10 mouse cellular contexts compared by ENCODE assay signal in the genomic region with DNA sequence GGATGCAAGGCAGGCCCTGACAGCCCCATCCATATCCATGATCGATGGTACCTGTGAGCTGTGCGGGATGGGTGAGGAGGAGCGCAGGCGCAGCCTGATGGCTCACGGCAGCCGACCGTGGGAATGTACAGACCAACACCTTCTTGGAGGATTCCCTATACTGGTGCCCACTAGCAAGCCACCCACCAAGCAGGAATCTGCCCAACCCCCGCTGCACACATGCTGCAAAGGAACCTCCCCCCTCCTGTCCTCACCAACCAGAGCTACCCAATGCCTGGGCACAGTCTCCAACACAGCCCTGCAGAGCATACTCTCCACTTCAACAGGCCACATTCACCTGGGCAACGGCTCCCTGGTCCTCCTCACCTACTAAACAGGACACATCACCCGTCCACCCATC.
"Had no signal": no experiment of that assay in that cellular context is flagged by ENCODE, and none has a peak within 500 bp of the region (broad histone marks: within the 10 kb centered on the region; RNA-seq: fewer than 3 reads in every experiment).

No protein-coding gene starts in this region.

- H3K36me3 ChIP-seq: stomach, embryonic 15.5 days had no signal

- DNase-seq: kidney, adult 9 months; kidney, postnatal 10 days; right cerebral cortex, postnatal 14 days had no signal

- H3K4me2 ChIP-seq: limb, embryonic 13.5 days; midbrain, embryonic 12.5 days; stomach, embryonic 15.5 days had no signal

- H3K4me3 ChIP-seq: layer of hippocampus, adult 2 months; limb, embryonic 13.5 days; midbrain, embryonic 12.5 days; stomach, embryonic 15.5 days had no signal

- ATAC-seq: intestine, postnatal 0 days; midbrain, embryonic 16.5 days had no signal

- H3K27ac ChIP-seq: limb, embryonic 13.5 days; liver, embryonic 14.5 days; midbrain, embryonic 12.5 days; stomach, embryonic 15.5 days had no signal

- H3K4me1 ChIP-seq: limb, embryonic 13.5 days; midbrain, embryonic 12.5 days; stomach, embryonic 15.5 days had no signal

- H3K27me3 ChIP-seq: limb, embryonic 13.5 days; midbrain, embryonic 12.5 days; stomach, embryonic 15.5 days had no signal

- H3K9ac ChIP-seq: limb, embryonic 13.5 days; liver, embryonic 14.5 days; midbrain, embryonic 12.5 days; stomach, embryonic 15.5 days had no signal

- H3K9me3 ChIP-seq: limb, embryonic 13.5 days; midbrain, embryonic 12.5 days; stomach, embryonic 15.5 days had no signal
